Mouse (Mus musculus) heart, postnatal 14 days (tissue): ENCODE measurements at regions not wholly inside any gene's neighbourhood (a gene's known extent, or its start where the extent isn't known, plus 50 kb on each side); places are given as distances from the start of the nearest gene placed in this dataset.

ENCODE experiments used
- DNase-seq, 2 experiments: peaks; one replicate each; pipeline ENCODE4 v3.0.0; 2021 to 2022
- intact Hi-C: fragments of 180-260 bp; cut with DNase I; formaldehyde crosslinking; loops from one replicate; pipeline ENCODE4 v1.15.1; 2025

DNA sequence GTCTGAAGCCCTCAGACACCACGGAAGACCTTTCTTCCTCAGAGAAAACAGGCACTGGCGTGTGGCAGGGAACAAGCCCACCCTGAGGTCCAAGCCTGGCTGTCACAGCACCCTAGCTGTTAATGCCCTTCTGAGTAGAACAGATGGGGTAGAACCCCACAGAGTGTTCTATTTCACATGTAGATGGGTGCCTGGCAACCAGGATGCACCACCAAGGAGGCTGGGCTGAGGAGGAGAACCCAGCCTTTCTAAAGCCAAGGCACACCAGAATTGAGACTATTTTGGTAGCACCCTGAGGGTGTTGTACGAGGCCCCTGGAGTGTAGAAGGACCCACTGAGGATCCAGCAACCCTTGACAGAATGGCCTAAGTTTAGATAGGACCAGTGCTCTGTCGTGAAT, 534.9 kb upstream of the Tmem132c start:
- DNase-seq, result no peak
- intact Hi-C loops, result no loop called here

DNA sequence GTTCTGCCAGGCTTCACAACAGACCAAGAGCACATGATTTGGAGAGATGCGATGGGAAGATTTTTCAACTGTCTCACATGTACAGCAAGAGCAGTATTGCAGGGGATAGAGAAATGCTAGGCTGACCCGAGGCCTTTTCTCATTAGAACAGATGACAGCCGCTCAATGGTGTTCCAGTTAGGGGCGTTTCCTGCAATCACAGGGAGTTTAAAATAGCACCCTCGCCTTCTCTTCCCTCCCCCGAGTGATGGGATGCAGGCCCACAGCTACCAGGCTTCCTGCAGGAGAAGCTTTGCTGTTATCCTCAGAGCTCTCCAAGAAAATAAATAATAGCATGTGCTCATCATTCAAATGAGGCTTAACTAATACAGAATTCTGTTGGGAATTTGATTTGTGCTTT, 526.9 kb upstream of the Tmem132c start:
- DNase-seq, result no peak
- intact Hi-C loops, result no loop called here

DNA sequence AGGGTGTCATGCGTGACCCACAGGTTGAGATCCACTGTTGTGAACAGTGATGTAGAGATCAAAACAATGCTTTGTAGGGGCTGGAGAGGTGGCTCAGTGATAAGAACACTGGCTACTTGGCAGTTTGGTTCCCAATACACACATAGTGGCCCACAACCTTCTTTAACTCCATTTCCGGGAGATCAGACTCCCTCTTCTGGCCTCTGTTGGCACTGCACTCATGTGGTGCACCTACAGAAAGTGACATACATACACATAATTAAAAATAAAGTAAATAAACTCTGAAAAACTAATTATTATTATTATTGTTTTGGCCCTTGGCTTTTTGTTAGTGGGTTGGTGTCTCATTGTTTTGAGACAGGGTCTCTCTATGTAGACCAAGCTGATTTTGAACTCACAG, 523.2 kb upstream of the Tmem132c start:
- intact Hi-C loops, result no loop called here
- no peak for DNase-seq

DNA sequence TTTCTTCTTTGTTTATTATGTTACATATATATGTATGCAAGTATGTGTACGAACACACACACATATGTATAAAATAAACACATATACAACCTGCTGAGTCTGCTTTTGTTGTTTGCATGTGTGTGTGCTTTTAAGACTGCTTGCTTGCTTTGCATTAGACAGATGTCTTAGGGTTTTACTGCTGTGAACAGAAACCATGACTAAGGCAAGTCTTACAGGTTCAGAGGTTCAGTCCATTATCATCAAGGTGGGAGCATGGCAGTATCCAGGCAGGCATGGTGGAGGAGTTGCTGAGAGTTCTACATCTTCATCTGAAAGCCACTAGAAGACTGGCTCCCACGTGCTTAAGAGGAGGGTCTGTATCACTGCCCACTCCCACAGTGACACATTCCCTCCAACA, 520.3 kb upstream of the Tmem132c start:
- intact Hi-C loops, result no loop called here
- no peak for DNase-seq

DNA sequence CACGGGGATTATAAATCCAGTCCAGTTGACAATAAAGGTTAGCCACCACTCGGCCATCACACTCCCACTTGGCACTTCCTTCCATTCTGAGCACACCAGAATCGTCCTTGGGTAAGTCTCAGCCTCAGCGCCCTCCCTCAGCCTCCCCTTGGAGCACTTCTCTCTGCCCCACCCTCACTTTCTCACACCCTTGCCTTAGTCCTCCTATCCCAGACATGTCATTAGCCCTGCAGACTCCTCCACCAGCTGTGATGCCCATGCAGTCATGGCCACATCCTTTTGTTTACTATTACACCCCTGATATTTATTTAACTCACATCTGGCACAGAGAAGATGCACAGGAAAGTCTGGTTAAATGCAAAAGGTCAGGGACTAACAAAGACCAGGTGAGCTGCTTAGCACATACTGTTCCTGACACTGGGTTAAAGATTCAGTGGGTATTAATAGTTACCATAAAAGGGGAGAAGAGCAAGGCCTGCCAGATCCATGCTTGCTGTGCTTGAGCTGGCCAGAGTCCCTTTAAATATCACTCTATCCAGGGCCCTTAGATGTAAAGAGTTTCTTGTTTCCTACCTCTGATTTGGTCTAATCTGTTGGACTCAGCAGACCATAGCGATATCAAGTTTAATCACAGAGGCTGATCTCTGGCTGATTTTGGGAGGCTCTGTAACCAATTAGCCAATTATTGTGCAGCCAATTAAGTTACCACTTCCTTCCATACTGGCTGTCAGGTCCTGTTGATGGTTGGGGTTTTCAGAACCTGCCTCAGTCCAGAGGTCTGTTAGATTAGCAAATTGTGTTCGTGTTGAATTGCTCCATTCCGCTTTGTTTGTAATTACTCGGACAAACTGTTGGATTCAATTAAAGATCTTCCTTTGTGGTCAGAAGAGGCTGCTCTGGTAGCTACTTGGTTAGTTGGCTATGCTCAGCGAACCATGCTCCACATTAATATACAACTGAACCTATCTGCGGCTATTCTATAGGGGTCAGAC, 518.0 kb upstream of the Tmem132c start:
- intact Hi-C loops, result no loop called here
- DNase-seq, result no peak

DNA sequence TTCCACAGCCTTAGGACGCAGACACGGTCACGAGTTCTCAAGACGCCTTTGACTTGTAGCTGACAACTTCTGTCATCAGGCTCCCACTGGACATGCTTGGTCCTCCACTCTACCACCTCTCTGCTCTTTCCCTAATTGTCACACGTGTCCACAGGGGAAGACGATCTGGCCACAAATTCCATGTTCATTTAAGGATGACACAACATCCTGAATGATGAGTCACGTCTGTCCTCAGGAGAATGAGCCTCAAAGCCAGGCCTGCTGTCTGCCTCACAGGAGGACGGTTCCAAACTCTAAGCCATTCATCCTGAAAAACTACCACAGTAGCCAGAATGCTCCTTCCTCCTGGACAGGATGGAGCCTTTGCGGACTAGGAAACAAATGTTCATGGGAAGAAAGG, 517.3 kb upstream of the Tmem132c start:
- intact Hi-C loops, result no loop called here
- DNase-seq, result no peak

DNA sequence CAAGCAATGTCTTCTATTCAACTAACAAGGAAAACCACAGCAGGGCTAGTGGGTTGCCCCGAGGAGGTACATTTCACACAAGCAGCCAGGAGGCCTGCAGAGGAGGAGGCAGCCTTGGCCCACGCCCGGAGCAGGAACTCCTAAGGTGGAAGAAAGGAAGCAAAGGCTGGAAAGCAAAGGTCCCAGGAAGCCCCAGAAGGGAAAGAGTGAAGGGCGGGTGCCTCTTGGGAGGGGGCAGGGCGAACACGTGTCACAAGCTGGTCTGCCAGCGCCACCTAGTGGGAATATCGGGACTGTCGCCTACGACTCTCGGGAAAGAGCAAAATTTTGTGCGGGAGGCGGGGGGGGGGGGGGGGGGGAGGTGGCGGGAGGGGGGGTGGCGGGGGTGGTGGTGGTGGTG, 508.1 kb upstream of the Tmem132c start:
- intact Hi-C loops, result loop anchor here (5.0 kb wide), 1 partner anchor 1206 kb away; no protein-coding TSS in a partner anchor

DNA sequence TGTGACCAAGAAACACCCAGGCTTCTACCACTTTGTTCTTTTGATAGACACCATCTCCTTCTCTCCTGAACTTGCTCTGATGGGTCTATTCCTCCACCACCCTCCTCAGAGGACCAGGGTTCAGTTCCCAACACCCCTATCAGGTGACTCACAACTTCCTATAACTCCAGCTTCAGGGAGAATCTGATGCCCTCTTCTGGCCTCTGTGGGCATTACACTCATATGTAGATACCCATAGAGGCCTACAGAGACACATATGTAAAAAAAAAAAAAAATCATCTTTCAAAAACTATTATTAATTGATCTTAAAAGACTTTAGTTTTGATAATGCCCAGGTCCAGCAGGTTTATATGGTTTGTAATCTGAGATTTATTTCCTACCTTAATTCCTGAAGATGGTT, 505.9 kb upstream of the Tmem132c start:
- no peak for DNase-seq
- intact Hi-C loops, result no loop called here

More for the DNA sequence above, 508.1 kb upstream of the Tmem132c start:
- peak; percentile 17 to 56 for DNase-seq

DNA sequence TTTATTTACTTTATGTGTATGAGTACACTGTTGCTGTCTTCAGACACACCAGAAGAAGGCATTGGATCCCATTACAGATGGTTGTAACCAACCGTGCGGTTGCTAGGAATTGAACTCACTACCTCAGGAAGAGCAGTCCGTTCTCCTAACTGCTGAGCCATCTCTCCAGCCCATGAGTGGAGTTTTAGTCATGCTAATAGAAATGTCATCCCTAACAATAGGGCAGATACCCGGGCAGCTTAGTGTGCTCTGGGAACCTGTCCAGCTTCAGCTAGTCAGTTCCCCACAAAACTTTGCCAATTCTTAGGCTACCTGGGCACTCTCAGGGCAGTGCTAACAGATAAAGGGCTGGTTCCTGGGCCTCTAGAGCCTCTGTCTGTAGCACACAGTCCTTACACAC, 503.9 kb upstream of the Tmem132c start:
- intact Hi-C loops, result no loop called here
- no peak for DNase-seq

DNA sequence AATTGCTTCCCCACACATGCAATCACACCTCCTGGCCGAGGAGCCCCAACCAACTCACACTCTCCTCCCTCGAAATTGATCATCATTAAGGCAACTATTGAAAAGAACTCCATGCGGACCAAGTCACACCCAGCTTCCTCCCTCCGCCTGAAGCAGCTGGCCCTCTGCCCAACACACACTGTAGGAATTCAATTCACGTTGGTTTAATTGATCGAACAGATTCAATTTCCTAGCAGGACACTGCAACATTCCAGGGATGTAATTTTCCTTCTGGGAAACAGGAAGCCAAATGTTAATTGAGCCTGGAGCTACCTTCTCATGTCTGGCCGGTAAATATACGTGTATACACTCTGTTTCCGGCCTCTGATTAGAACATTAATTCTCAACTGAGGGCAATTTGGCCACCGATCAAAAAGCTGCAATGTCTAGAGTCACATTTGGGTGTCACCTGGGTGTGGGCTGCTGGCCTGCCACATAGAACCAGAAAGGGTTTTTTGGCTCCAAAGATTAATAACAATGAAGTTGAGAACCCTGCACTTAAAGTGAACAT, 500.7 kb upstream of the Tmem132c start:
- DNase-seq, result peak in 1 of 2 experiments; percentile 2
- intact Hi-C loops, result no loop called here

DNA sequence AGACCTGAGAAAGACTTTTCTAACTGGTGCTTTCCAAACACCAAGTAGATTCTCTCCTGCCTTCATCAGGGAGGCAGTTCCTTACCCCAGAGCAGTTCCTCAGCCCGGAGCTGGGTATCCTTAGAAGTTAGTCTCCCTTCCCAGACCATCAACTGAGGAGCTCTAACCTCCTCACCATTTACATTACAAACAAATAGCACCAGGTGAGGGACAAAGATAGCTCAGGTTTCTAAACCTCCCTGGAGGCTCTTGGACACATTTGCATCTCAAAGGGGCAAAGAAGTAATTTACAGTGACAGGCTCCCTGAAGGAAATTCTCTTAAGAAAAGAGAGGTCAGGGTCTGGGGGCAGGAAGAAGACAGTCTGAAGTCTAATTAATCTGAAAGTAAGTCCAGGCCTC, 486.5 kb upstream of the Tmem132c start:
- intact Hi-C loops, result no loop called here
- no peak for DNase-seq

DNA sequence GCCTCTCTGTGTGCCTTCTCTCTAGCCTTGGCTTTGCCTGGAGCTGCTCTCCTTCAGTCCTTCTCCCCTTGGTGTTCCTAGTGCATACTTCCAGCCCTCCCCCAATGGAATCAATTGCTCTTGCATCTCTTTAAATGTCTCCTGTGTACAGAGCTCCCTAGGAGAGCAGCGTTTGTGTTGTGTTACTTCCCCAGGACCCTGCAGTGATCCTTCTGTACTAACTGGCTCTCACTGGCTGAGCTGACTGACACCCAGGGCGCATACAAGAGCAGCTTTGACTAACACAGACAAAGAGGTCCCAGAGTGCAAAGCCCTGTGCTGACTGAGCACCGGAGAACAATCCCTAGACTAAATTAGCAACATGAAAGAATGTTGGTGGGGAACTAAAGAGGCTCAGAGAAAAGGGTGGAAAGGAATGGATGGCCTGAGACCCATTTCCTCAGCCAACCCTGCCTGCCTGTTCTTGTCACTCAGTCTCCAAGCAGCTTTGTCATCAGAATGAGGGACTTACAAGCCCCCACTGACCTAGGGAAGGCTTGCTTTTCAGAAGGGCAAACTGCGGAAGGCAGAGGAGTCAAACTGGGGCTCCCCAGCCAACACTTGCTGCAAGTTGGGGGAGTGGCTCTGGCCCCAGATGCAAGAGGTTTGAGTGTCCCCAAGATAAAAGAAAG, 476.4 kb upstream of the Tmem132c start:
- no peak for DNase-seq
- intact Hi-C loops, result no loop called here

DNA sequence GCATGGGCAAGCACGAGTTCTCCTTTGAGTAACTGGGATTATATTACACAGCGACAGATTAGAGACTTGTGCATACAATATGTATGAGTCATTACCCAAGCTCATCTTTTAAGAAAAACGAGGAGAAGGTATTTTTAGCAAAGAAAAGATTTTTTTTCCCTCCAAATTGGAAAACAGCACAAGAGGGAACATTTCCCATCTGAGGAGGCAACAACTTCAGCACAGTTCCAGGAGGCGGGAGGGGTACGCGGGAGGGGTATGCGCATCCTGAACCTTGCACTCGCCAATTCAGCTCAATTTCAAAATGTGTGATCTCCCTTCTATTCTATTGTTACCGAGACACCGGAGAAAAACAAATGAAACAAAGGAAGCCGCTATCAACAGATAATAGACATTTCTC, 472.6 kb upstream of the Tmem132c start:
- no peak for DNase-seq
- intact Hi-C loops, result no loop called here

DNA sequence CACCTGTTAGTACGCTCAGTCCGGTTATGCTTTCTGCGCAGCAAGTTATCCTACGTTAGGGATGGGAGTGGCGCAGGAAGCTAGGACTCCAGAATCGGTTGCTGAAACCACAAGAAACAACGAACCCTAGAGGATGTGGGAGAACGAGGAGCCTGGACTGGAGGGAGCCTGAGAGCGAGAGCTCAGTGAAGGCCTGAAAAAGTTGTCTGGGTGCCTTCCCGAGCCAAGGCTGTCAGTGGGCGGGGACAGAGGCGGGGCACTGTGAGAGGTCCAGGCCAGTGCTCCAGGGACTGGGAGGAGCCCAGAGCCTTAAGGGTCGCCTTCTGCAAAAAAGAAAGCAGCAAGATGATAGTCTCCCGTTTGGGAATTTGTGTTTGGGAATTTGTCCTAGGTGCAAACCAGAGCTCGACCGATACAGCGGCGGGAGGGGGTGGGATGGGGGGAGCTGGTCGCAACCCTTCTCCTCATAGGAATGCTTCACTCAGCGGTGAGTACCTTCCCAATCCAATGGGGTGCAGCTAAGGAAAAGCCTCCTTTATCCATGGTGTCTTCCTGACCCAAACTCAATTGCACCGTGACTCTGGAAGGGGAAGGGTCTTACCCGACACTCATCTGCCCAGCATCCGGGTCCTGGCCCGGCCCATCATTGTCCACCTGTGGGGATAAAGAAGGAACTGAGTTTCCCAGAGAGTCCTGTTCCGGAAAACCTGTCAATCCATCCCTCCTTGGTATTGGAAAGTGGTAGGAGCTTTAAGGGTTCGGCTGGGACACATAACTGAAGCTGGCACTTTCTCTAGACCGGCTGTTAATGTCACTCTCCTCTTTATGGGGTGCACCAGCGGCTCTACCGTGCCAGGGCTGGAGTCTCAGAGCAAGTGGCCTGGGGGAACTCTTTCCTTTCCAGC, 453.6 kb upstream of the Tmem132c start:
- peak; percentile 48 for DNase-seq
- intact Hi-C loops, result no loop called here

DNA sequence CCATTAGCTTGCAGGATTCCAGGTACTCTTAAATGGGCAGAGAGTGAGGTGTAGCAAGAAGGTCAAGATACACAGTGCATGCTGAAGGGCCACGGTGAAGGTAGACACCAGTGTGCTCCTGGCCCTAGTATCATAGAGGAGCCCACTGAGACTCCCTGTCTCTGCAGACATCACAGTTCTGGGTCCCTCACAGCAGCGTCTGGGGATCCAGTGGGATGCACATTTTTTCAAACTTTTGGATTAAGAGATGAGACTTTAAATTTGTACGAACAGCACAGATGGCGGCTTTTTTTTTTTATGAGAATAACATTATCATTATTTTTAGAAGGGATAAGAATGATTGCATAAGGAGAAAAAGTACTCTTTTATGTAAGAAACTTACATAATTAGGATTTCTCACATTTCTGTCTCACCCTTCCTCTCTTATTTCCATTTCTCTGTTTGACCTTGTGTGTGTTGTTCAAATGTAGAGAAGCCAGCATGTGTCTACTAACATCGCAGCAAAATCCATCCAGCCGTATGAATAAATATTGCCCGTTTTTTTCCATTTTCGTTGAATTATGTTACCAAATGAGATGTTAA, 441.8 kb upstream of the Tmem132c start:
- intact Hi-C loops, result no loop called here
- no peak for DNase-seq

DNA sequence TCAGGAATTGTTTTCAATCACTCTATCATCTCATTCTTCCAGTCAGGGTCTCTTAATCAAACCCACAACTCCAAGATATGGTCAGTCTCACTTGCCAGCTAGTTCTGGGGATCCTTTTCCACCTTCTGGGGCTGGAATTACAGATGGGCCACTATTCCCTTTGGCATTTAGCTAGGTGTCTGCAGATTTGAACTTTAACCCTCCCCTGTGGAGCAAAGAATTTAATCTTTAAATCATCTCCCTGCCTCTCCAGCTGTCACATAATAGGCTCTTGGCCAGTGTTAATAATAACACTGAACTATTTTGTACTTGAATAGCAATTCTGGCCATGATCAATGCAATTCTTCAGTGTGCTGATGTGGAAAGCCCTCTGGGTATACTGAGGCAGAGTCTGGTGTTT, 435.0 kb upstream of the Tmem132c start:
- no peak for DNase-seq
- intact Hi-C loops, result no loop called here

DNA sequence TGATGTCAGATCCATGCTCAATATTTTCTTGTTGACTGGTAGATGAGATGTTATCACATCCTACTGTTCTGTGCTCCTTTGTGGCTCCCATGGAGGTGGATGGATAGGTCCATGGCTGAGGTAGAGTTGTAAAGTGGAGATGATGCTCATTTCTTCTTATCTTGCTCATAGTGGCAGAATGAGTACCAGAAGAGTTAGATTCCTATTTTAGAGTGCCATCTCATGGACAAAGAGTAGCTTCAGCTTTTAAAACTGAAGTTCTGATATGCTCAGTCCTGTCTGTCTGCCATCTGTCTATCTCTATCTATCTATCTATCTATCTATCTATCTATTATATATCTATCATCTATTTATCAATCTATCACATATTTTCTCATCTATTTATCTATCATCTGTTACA, 425.5 kb upstream of the Tmem132c start:
- no peak for DNase-seq
- intact Hi-C loops, result no loop called here

DNA sequence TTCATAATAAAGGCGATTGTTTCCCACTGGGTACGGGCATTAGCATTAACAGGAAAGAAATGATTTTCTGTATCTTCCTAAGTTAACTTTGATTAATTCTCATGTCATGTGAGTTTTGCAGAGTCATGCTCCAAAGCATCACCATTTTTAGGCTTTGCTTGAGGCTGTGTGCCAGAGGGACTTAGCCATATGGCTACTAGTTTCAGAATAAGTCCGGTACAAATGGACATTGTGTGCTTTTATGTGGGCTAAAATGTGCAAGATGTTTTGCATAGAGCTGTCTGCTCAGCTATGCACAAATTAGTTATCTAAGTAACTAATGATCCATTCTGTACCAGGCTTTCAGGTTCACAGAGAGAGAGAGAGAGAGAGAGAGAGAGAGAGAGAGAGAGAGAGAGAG, 406.2 kb upstream of the Tmem132c start:
- intact Hi-C loops, result no loop called here
- no peak for DNase-seq

DNA sequence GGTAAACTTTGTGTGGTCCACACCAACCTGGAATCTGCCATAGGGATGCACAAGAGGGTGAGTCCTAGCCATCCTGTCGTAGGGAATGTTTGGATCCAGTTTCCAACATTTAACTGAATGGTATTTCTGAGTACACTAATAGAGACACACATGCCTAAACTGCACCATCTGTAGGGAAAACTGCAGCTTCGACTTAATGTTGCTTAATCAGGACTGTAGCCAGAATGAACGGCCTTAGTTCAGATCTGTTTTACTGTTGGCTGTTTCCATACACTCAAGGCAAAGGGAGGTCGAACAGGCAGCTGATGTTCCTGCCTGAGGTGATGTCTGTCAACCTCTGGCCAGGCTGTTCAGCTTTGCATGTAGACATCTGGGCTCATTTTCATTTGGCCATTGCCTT, 399.0 kb upstream of the Tmem132c start:
- intact Hi-C loops, result no loop called here
- DNase-seq, result no peak

DNA sequence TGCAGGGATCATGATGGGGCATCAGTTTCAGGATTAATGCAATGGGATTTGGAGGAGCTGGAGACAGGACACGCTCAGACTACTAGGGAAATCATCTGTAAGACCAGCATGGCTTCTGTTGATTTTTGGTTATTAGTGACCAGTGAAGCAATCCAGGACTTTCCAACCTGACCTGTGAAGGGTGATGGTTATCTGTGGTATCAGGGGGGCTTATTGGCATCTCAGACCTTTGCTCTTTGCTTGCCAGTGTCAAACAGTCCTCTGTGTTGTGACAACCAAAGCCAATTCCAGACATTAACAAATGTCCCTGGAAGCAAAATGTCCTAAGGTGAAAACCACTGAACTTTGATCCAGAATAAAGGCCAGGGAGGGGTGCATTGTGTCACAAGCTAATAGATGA, 379.5 kb upstream of the Tmem132c start:
- no peak for DNase-seq
- intact Hi-C loops, result no loop called here
